Mouse (Mus musculus) gastrocnemius, adult 8-10 months (tissue): ENCODE measurements around the gene Gapdh. TPM values are rescaled to one million over a fixed set of nuclear protein-coding genes. Genes with fewer than 3 reads are reported as not detected.
"Not testable (repeated sequence)": the region's sequence is repeated elsewhere in the genome, so short reads cannot be mapped to it uniquely, and the experiment has no call there.

Source experiments
- DNase-seq, 2 experiments: peaks; one replicate each; pipeline ENCODE4 v3.0.0; 2022; ENCODE audit warnings: low spot score in 2 of 2
- total RNA-seq, 4 experiments: library from RNA; stranded (reverse); gene quantifications; 2 replicates each; pipeline ENCODE4 v1.2.4; 2022

The Gapdh gene
- total RNA-seq, 4 experiments from 2014 or later, result 10,104 to 14,130 (median 11,228) TPM

GRCm38 (mm10) chr6:125168086-125168485, 1.8 kb upstream of the Gapdh start:
- no peak for DNase-seq

- DNase-seq, result peak; percentile 73 to 90
Measured at GRCm38 (mm10) chr6:125166861-125167650, 789 bp upstream of the Gapdh start.

GRCm38 (mm10) chr6:125165328-125165891, 857 bp downstream of the Gapdh start:
- peak; percentile 98 for DNase-seq

GRCm38 (mm10) chr6:125164672-125165327, 1.5 kb downstream of the Gapdh start:
- DNase-seq, result peak; percentile 62 to 70

- DNase-seq, result peak; percentile 67 to 79
Measured at GRCm38 (mm10) chr6:125163801-125164657, 2.2 kb downstream of the Gapdh start.

GRCm38 (mm10) chr6:125162615-125163305, 3.5 kb downstream of the Gapdh start:
- DNase-seq, result not testable (repeated sequence)

GRCm38 (mm10) chr6:125161971-125162370, 4.3 kb downstream of the Gapdh start:
- not testable (repeated sequence) for DNase-seq

- DNase-seq, result peak; percentile 51 to 72
Measured at GRCm38 (mm10) chr6:125160854-125161760, 5.2 kb downstream of the Gapdh start.

GRCm38 (mm10) chr6:125160558-125160853, 5.8 kb downstream of the Gapdh start:
- DNase-seq, result no peak

GRCm38 (mm10) chr6:125159773-125160557, 6.3 kb downstream of the Gapdh start:
- no peak for DNase-seq

GRCm38 (mm10) chr6:125158944-125159492, 7.2 kb downstream of the Gapdh start:
- DNase-seq, result no peak

- DNase-seq, result no peak
Measured at GRCm38 (mm10) chr6:125156903-125157614, 9.2 kb downstream of the Gapdh start.

- no peak for DNase-seq
Measured at GRCm38 (mm10) chr6:125156491-125156890, 9.8 kb downstream of the Gapdh start.

- DNase-seq, result no peak
Measured at GRCm38 (mm10) chr6:125155262-125155661, 11.0 kb downstream of the Gapdh start.

- DNase-seq, result no peak
Measured at GRCm38 (mm10) chr6:125154550-125154949, 11.7 kb downstream of the Gapdh start.

- DNase-seq, result no peak
Measured at GRCm38 (mm10) chr6:125153682-125154081, 12.6 kb downstream of the Gapdh start.

- DNase-seq, result no peak
Measured at GRCm38 (mm10) chr6:125153018-125153389, 13.3 kb downstream of the Gapdh start.
